Mouse (Mus musculus) lung, embryonic 14.5 days (tissue): ENCODE measurements around the gene G3bp1. TPM values are rescaled to one million over a fixed set of nuclear protein-coding genes. Genes with fewer than 3 reads are reported as not detected.
A peak's percentile ranks its signal among the peaks of the same experiment; 100 is the strongest.

ENCODE experiments used
- ATAC-seq: fragments of 200-750 bp; cut with Nextera tagmentation; 2 replicates; pipeline ENCODE4 v1.8.0; 2017; ENCODE audit warnings: mild to moderate bottlenecking, moderate TSS enrichment, moderate library complexity; ENCODE audit not compliant: insufficient read depth
- DNase-seq: peaks from one replicate; pipeline ENCODE4 v3.0.0-alpha.2; 2015
- H3K27ac ChIP-seq: fragments of 300-500 bp; sonication (generic); 2 replicates; pipeline ENCODE4 v1.5.1; 2014; ENCODE audit warnings: low read depth, mild to moderate bottlenecking, moderate library complexity
- H3K27me3 ChIP-seq: fragments of 300-500 bp; sonication (generic); 2 replicates; pipeline ENCODE4 v1.6.1; 2014; ENCODE audit warnings: low read length, control low read depth; ENCODE audit not compliant: insufficient read depth
- H3K36me3 ChIP-seq: fragments of 300-500 bp; sonication (generic); 2 replicates; pipeline ENCODE4 v1.6.1; 2014; ENCODE audit warnings: control low read depth; ENCODE audit not compliant: insufficient read depth
- H3K4me1 ChIP-seq: fragments of 300-500 bp; sonication (generic); 2 replicates; pipeline ENCODE4 v1.6.1; 2014; ENCODE audit warnings: antibody characterized with exemption, control low read depth; ENCODE audit not compliant: insufficient read depth
- H3K4me2 ChIP-seq: fragments of 300-500 bp; sonication (generic); 2 replicates; pipeline ENCODE4 v1.6.1; 2014; ENCODE audit warnings: mild to moderate bottlenecking
- H3K4me3 ChIP-seq: fragments of 300-500 bp; sonication (generic); 2 replicates; pipeline ENCODE4 v1.5.1; 2014; ENCODE audit warnings: low read depth, low read length
- H3K9ac ChIP-seq: fragments of 300-500 bp; sonication (generic); 2 replicates; pipeline ENCODE4 v1.6.1; 2014
- H3K9me3 ChIP-seq: fragments of 300-500 bp; sonication (generic); 2 replicates; pipeline ENCODE4 v1.6.1; 2016; ENCODE audit warnings: low read depth, low read length, control low read depth
- CTCF ChIP-seq: IDR thresholded peaks from 2 replicates; pipeline ENCODE4 v1.5.1; 2016; ENCODE audit warnings: antibody characterized with exemption, low read depth
- WGBS: fragments of 180-500 bp; shearing (Covaris S2); extraction: QIAGEN DNeasy Blood & Tissue Kit; methylation state at CpG from one replicate; pipeline ENCODE4 v1.1.7; 2014; 5-methylcytosine and 5-hydroxymethylcytosine counted together
- polyA plus RNA-seq: library from polyadenylated mRNA; unstranded; fragments of >200 nt; fragmentation: Nextera tagmentation; extraction: Ambion mirVana; gene quantifications from 2 replicates; pipeline ENCODE4 v1.2.1, GENCODE M21; 2014

Gene G3bp1
- polyA plus RNA-seq, 1 experiment from 2014 or later, result 217 TPM

DNA sequence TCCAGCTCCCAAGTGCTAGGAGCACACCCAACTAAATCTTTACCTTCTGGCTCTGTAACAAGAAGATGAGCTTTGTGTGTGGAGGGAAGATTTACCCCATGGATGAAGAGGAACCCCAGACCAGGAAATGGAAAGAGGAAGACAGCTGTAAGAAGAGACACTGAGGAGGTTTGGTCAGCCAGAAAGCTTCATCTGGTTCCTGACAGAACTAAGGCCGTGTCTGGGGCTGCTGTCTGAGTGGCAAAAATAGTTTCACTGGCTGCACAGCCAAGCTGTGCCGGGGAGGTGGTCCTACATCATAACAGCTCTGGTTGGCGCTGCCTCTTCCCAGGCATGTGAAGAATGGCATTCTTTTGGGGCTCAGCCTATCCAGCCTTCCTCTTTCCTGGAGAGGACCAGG, 36.5 kb upstream of the G3bp1 start:
- peak; percentile 60 for DNase-seq
- Histone ChIP-seq H3K4me2 (no peak overlapping the region), H3K27ac (peak overlapping the region; percentile 69; the same call in 1 of the 2 replicates), H3K36me3 (no peaks in the 10 kb centered on the region), H3K4me1 (peaks cover 3% of the 10 kb centered on the region; the same call in 1 of the 2 replicates), H3K9ac (no peak overlapping the region), H3K27me3 (no peaks in the 10 kb centered on the region), H3K9me3 (no peaks in the 10 kb centered on the region), H3K4me3 (no peak overlapping the region)
- no peak for ATAC-seq
- WGBS, result 13% methylated on average over 3 of the region's 3 CpGs
- no peak for TF ChIP-seq CTCF

DNA sequence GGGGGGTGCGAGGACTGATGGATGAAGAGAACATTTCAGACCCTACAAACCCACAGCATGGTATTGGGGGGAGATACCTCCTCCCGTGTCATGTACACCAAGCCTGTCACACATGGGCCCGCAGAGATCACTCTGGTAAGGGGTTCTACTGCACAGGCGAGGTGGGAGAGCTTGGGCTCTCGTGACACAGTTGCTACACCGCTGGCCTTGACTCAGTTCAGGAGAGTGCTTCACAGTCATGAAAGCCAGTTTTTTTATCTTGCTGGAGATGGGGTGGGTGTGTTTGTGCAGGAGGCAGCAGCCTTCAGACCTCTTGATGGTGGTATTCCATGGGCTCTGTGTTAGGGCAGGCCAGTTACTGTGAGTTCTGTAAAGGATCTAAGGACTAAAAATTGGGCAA, 33.4 kb upstream of the G3bp1 start:
- TF ChIP-seq CTCF, result no peak
- no peaks in the 10 kb centered on the region for H3K4me1 ChIP-seq
- no peak for DNase-seq
- H3K4me2 ChIP-seq, result no peak overlapping the region
- 77% methylated on average over 6 of the region's 6 CpGs for WGBS
- ATAC-seq, result peak; percentile 41; the same call in 1 of the 2 replicates
- H3K27me3 ChIP-seq, result no peaks in the 10 kb centered on the region
- H3K36me3 ChIP-seq, result no peaks in the 10 kb centered on the region
- no peaks in the 10 kb centered on the region for H3K9me3 ChIP-seq
- H3K9ac ChIP-seq, result no peak overlapping the region
- H3K27ac ChIP-seq, result no peak overlapping the region
- no peak overlapping the region for H3K4me3 ChIP-seq

DNA sequence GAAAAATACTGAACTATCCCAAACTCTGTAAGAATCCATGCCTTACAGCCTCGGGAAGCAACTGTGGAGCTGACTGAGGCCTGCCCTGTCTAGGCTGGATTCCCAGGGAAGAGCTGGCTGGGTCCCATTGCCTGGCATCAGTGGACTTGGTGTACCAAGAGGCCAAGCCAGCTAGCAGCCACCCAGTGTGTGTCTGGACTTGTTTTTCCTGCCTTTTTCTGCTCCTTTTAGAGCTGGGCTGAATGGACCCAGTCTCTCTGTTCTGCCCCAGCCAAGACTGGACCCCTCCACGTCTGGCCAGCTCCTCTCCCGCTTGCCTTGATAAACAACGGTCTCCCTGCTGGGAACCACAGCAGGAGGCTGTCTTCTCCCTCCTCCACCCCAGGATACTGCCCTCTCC, 31.5 kb upstream of the G3bp1 start:
- TF ChIP-seq CTCF, result no peak
- Histone ChIP-seq H3K9ac (no peak overlapping the region), H3K27me3 (no peaks in the 10 kb centered on the region), H3K4me3 (no peak overlapping the region), H3K27ac (no peak overlapping the region), H3K9me3 (no peaks in the 10 kb centered on the region), H3K36me3 (no peaks in the 10 kb centered on the region), H3K4me1 (no peaks in the 10 kb centered on the region), H3K4me2 (no peak overlapping the region)
- WGBS, result 40% methylated on average over 4 of the region's 4 CpGs
- ATAC-seq, result no peak
- DNase-seq, result no peak

DNA sequence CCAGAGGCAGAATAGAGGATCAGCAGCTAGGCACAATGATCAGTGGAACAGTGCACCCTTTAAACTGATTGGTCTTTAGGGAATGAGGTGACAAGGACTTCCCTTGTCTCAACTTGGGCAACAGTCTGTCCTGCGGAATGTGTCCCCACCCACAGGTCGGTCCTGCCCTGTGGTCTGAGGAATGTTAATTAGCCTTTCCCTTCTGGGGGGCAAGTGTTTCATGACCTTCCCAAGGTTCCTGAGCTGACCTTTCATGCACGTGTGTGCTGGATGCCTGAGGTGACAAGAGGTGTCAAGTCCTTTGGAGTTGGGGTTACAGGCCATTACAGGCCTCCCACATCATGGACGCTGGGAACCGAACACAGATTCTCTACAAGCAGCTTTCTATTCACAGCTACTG, 29.8 kb upstream of the G3bp1 start:
- no peak for TF ChIP-seq CTCF
- H3K9ac ChIP-seq, result no peak overlapping the region
- H3K27ac ChIP-seq, result no peak overlapping the region
- H3K27me3 ChIP-seq, result no peaks in the 10 kb centered on the region
- peaks cover 3% of the 10 kb centered on the region; the same call in 1 of the 2 replicates for H3K36me3 ChIP-seq
- H3K9me3 ChIP-seq, result no peaks in the 10 kb centered on the region
- WGBS, result 61% methylated on average over 5 of the region's 5 CpGs
- H3K4me3 ChIP-seq, result no peak overlapping the region
- DNase-seq (no peak), ATAC-seq (no peak)
- H3K4me2 ChIP-seq, result no peak overlapping the region
- no peaks in the 10 kb centered on the region for H3K4me1 ChIP-seq

DNA sequence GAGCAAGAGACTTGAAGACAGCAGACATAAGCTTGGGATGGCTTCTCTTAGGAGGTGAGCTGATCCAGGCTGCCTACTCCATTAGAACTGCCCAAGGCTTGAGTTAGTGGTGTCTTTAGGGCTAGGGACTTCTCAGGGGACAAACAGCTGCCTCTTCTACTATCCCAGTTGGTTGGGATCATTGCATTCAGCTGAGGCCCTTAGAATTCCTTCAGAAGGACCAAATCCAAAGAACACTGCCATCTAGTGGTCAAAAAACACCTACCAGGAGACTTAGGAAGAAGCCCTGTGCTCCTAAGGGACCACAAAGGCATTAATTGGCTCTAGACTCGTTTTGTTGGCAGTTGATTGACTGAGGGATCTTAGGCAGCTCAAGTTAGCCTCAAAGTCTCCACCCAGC, 24.7 kb upstream of the G3bp1 start:
- Histone ChIP-seq H3K36me3 (peaks cover 29% of the 10 kb centered on the region), H3K27ac (no peak overlapping the region), H3K4me1 (no peaks in the 10 kb centered on the region), H3K9me3 (no peaks in the 10 kb centered on the region), H3K9ac (no peak overlapping the region), H3K27me3 (no peaks in the 10 kb centered on the region), H3K4me3 (no peak overlapping the region), H3K4me2 (no peak overlapping the region)
- TF ChIP-seq CTCF, result peak; percentile 86
- WGBS, result 7% methylated on average over 1 of the region's 1 CpGs
- DNase-seq (peak; percentile 99), ATAC-seq (peak; percentile 23)

DNA sequence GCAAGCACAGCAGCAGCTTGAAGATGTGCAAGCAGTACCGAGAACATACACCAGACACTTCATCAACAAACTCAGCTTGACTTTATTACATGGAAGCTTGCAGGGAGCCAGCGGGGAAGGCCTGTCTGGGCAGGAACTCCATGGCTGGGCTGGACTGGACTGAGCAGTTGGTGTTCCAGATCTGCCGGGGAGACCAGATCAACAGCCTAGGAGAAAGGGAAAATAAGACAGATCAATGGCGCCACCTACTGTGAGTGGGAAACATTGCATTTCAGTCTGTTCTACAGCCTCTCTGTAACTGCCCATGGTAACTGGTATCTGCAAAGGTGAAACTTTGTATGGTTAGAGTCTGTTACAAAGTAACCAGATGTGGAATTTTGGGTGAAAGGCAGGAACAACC, 22.9 kb upstream of the G3bp1 start:
- 13% methylated on average over 4 of the region's 4 CpGs for WGBS
- H3K9ac ChIP-seq, result no peak overlapping the region

DNA sequence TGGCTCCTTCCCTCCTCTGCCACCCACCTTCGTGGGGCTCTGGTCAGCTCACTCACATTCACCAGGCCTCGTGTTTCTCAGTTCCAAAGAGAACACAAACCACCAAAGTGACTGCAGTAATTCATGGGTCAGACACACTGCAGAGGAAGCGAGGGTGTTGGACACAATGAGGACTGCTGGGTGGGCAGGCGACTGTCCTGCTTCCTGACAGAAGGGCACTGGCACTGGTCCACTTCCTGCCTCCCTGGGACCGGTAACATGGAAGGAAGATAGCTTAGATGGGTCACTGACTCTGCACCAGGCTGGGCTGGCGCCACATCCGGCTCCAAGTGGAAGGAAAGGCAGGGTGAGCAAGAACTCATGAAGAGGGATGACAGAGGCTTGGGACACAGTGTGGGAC, 20.0 kb upstream of the G3bp1 start:
- ATAC-seq (no peak), DNase-seq (peak; percentile 48)
- no peak overlapping the region for H3K4me3 ChIP-seq
- H3K9ac ChIP-seq, result no peak overlapping the region
- H3K9me3 ChIP-seq, result no peaks in the 10 kb centered on the region
- H3K27ac ChIP-seq, result no peak overlapping the region
- H3K4me1 ChIP-seq, result no peaks in the 10 kb centered on the region
- TF ChIP-seq CTCF, result no peak
- 71% methylated on average over 7 of the region's 7 CpGs for WGBS
- H3K4me2 ChIP-seq, result no peak overlapping the region
- peaks cover 46% of the 10 kb centered on the region for H3K36me3 ChIP-seq
- H3K27me3 ChIP-seq, result no peaks in the 10 kb centered on the region

More for the DNA sequence above, 22.9 kb upstream of the G3bp1 start:
- Histone ChIP-seq H3K4me1 (no peaks in the 10 kb centered on the region), H3K36me3 (peaks cover 42% of the 10 kb centered on the region), H3K27ac (peak overlapping the region; percentile 48; the same call in 1 of the 2 replicates), H3K9me3 (no peaks in the 10 kb centered on the region), H3K4me2 (no peak overlapping the region), H3K27me3 (no peaks in the 10 kb centered on the region), H3K4me3 (no peak overlapping the region)
- peak; percentile 94 for TF ChIP-seq CTCF
- DNase-seq (peak; percentile 93), ATAC-seq (peak; percentile 79)

DNA sequence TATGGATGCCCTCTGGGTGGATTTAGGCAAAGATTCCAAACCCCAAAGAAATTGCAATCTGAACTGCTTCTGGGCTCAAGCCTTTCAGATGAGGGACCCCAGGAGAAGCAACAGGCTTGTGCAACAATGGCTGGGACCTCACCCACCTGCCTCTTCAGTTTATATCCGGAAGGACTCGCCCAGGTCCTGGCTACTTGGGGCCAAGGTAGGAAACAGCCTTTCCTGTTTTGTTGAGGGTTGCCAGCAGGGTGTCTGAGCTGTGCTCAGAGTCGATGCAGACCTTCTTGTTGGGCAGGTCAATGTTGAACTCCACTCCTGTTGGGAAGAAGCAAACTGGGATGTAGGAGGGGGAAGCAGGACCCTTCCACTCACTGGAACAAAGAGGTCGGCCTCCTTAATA, 19.2 kb upstream of the G3bp1 start:
- H3K4me3 ChIP-seq, result no peak overlapping the region
- ATAC-seq (no peak), DNase-seq (no peak)
- no peaks in the 10 kb centered on the region for H3K9me3 ChIP-seq
- peaks cover 43% of the 10 kb centered on the region for H3K36me3 ChIP-seq
- H3K27me3 ChIP-seq, result no peaks in the 10 kb centered on the region
- H3K4me2 ChIP-seq, result no peak overlapping the region
- no peaks in the 10 kb centered on the region for H3K4me1 ChIP-seq
- no peak overlapping the region for H3K9ac ChIP-seq
- no peak for TF ChIP-seq CTCF
- H3K27ac ChIP-seq, result no peak overlapping the region
- 75% methylated on average over 4 of the region's 4 CpGs for WGBS
